Mouse (Mus musculus) gastrocnemius, postnatal 14 days (tissue): ENCODE results near the gene Snx20. TPM values are rescaled to one million over a fixed set of nuclear protein-coding genes. Genes with fewer than 3 reads are reported as not detected.
A peak's percentile ranks its signal among the peaks of the same experiment; 100 is the strongest.
"Not testable (repeated sequence)": the region's sequence is repeated elsewhere in the genome, so short reads cannot be mapped to it uniquely, and the experiment has no call there.

ENCODE experiments used
- DNase-seq: peaks from one replicate; pipeline ENCODE4 v3.0.0; 2021; ENCODE audit warnings: mixed read lengths
- intact Hi-C: fragments of 180-260 bp; cut with DNase I; formaldehyde crosslinking; loops from one replicate; pipeline ENCODE4 v1.15.1; 2025; ENCODE audit warnings: low total_unique reads
- long read RNA-seq, 2 experiments: library from polyadenylated mRNA; stranded (forward); transcript quantifications; one replicate each; pipeline ENCODE4 v2.0.0; 2021
- total RNA-seq, 2 experiments: library from RNA; stranded (reverse); gene quantifications; 2 replicates each; pipeline ENCODE4 v1.2.3; 2021

Snx20 gene
- under 1 TPM; 0.23 to 0.40 TPM for total RNA-seq
- long read RNA-seq, experiment 1, partial matches to known transcripts: 0 of 1 reads
- long read RNA-seq, experiment 1, other reads (novel, unspliced or antisense): 0 of 1 reads
- long read RNA-seq, experiment 2: 0 reads

- DNase-seq: no peak
- intact Hi-C loops: no loop called here
These were observed at the start of gene Snx20 for GRCm38 (mm10) chr8:88635474-88636397. Snx20 (minus strand) TSS chr8:88636128.

- intact Hi-C loops: no loop called here
- peak; percentile 44 for DNase-seq
These were observed 47.8 kb upstream of the Snx20 start for GRCm38 (mm10) chr8:88683656-88684289.

- DNase-seq: no peak
- intact Hi-C loops: no loop called here
These were observed 45.1 kb upstream of the Snx20 start for GRCm38 (mm10) chr8:88681046-88681445.

GRCm38 (mm10) chr8:88680566-88680965, 44.6 kb upstream of the Snx20 start:
- no peak for DNase-seq
- intact Hi-C loops: no loop called here

- intact Hi-C loops: no loop called here
- DNase-seq: no peak
These were observed 41.1 kb upstream of the Snx20 start for GRCm38 (mm10) chr8:88677071-88677470.

- DNase-seq: no peak
- intact Hi-C loops: no loop called here
These were observed 39.6 kb upstream of the Snx20 start for GRCm38 (mm10) chr8:88675372-88676165.

GRCm38 (mm10) chr8:88673859-88674258, 37.9 kb upstream of the Snx20 start:
- intact Hi-C loops: no loop called here
- DNase-seq: no peak

- no peak for DNase-seq
- intact Hi-C loops: no loop called here
These were observed 35.6 kb upstream of the Snx20 start for GRCm38 (mm10) chr8:88671575-88671974.

- no peak for DNase-seq
- intact Hi-C loops: no loop called here
These were observed 34.9 kb upstream of the Snx20 start for GRCm38 (mm10) chr8:88670782-88671181.

GRCm38 (mm10) chr8:88668400-88669086, 32.6 kb upstream of the Snx20 start:
- intact Hi-C loops: no loop called here
- no peak for DNase-seq

- intact Hi-C loops: no loop called here
- no peak for DNase-seq
These were observed 30.5 kb upstream of the Snx20 start for GRCm38 (mm10) chr8:88666435-88666834.

- intact Hi-C loops: no loop called here
- no peak for DNase-seq
These were observed 29.0 kb upstream of the Snx20 start for GRCm38 (mm10) chr8:88664947-88665346.

- intact Hi-C loops: no loop called here
- no peak for DNase-seq
These were observed 28.2 kb upstream of the Snx20 start for GRCm38 (mm10) chr8:88664121-88664520.

- intact Hi-C loops: no loop called here
- DNase-seq: no peak
These were observed 26.5 kb upstream of the Snx20 start for GRCm38 (mm10) chr8:88662401-88662821.

GRCm38 (mm10) chr8:88659873-88660272, 23.9 kb upstream of the Snx20 start:
- no peak for DNase-seq

GRCm38 (mm10) chr8:88655334-88655733, 19.4 kb upstream of the Snx20 start:
- no peak for DNase-seq
- intact Hi-C loops: no loop called here

More at GRCm38 (mm10) chr8:88659873-88660272, 23.9 kb upstream of the Snx20 start:
- intact Hi-C loops: no loop called here

GRCm38 (mm10) chr8:88651122-88651521, 15.2 kb upstream of the Snx20 start:
- intact Hi-C loops, DNase-seq: not testable (repeated sequence)

- intact Hi-C loops: no loop called here
- DNase-seq: no peak
These were observed 14.2 kb upstream of the Snx20 start for GRCm38 (mm10) chr8:88650016-88650708.

GRCm38 (mm10) chr8:88648322-88648721, 12.4 kb upstream of the Snx20 start:
- no peak for DNase-seq
- intact Hi-C loops: no loop called here
